Mouse (Mus musculus) granulocyte monocyte progenitor cell, adult 5-6 weeks (primary cell): ENCODE measurements around the gene Chp1. TPM values are rescaled to one million over a fixed set of nuclear protein-coding genes. Genes with fewer than 3 reads are reported as not detected.
A peak's percentile ranks its signal among the peaks of the same experiment; 100 is the strongest.
"Not testable (repeated sequence)": the region's sequence is repeated elsewhere in the genome, so short reads cannot be mapped to it uniquely, and the experiment has no call there.

Experiments
- ATAC-seq: replicated peaks from 2 replicates; pipeline ENCODE4 v1.8.0; 2016; ENCODE audit warnings: mild to moderate bottlenecking, moderate TSS enrichment, inconsistent platforms; ENCODE audit not compliant: poor library complexity, severe bottlenecking
- total RNA-seq, 2 experiments: library from RNA; stranded (forward) in 1 of 2; stranded (reverse) in 1 of 2; fragments of 200-712, 200-1000 nt in 1 of 2; fragments of >200 nt in 1 of 2; fragmentation: Nextera tagmentation in 1 of 2; gene quantifications; 2 replicates each; pipeline ENCODE4 v1.2.3; 2014 to 2017

The Chp1 gene
- total RNA-seq, 2 experiments from 2014 or later: 53.5 to 55.8 TPM

GRCm38 (mm10) chr2:119618199-119618982, 70.9 kb downstream of the Chp1 start, which contains the start of the genes Nusap1 and Oip5:
TSS of gene Nusap1 (plus strand) at chr2:119618298.
TSS of gene Oip5 (minus strand) at chr2:119618469.
- peak; percentile 99 for ATAC-seq

- not testable (repeated sequence) for ATAC-seq
Observed at GRCm38 (mm10) chr2:119619002-119619401, 71.5 kb downstream of the Chp1 start.

GRCm38 (mm10) chr2:119621302-119621701, 73.8 kb downstream of the Chp1 start:
- ATAC-seq: no peak

Other genes starting within 250 kb of the Chp1 start
- not detected in 2 replicates for gene Dll4, start 221.9 kb upstream of the Chp1 start, total RNA-seq (2014; fragmentation: Nextera tagmentation)
- not detected in 2 replicates for gene Dll4, start 221.9 kb upstream of the Chp1 start, total RNA-seq (2017)
- not detected in 2 replicates for gene Chac1, start 196.5 kb upstream of the Chp1 start, total RNA-seq (2014; fragmentation: Nextera tagmentation)
- gene Chac1, start 196.5 kb upstream of the Chp1 start, total RNA-seq (2017): not detected in 2 replicates
- gene Ino80, start 70.0 kb upstream of the Chp1 start, total RNA-seq (2014; fragmentation: Nextera tagmentation): 22.7 and 25.1 TPM in 2 replicates
- gene Ino80, start 70.0 kb upstream of the Chp1 start, total RNA-seq (2017): 25.3 and 28.0 TPM in 2 replicates
- gene Exd1, start 70 bp upstream of the Chp1 start, total RNA-seq (2014; fragmentation: Nextera tagmentation): 0.13 TPM in 1 of 2 replicates, not detected in the other
- gene Exd1, start 70 bp upstream of the Chp1 start, total RNA-seq (2017): 0.31 TPM in 1 of 2 replicates, not detected in the other
- gene Nusap1, start 70.6 kb downstream of the Chp1 start, total RNA-seq (2014; fragmentation: Nextera tagmentation): 11.5 and 17.2 TPM in 2 replicates
- gene Nusap1, start 70.6 kb downstream of the Chp1 start, total RNA-seq (2017): 95.4 and 98.2 TPM in 2 replicates
- gene Oip5, start 70.8 kb downstream of the Chp1 start, total RNA-seq (2014; fragmentation: Nextera tagmentation): 12.2 and 19.0 TPM in 2 replicates
- gene Oip5, start 70.8 kb downstream of the Chp1 start, total RNA-seq (2017): 17.7 and 19.9 TPM in 2 replicates
- gene Ndufaf1, start 115.1 kb downstream of the Chp1 start, total RNA-seq (2014; fragmentation: Nextera tagmentation): 30.0 and 30.7 TPM in 2 replicates
- gene Ndufaf1, start 115.1 kb downstream of the Chp1 start, total RNA-seq (2017): 22.1 and 23.6 TPM in 2 replicates
- 45.2 and 49.5 TPM in 2 replicates for gene Rtf1, start 127.4 kb downstream of the Chp1 start, total RNA-seq (2014; fragmentation: Nextera tagmentation)
- gene Rtf1, start 127.4 kb downstream of the Chp1 start, total RNA-seq (2017): 33.3 and 38.8 TPM in 2 replicates
- gene Itpka, start 194.6 kb downstream of the Chp1 start, total RNA-seq (2014; fragmentation: Nextera tagmentation): 0.47 TPM in 1 of 2 replicates, not detected in the other
- 0.57 TPM in 1 of 2 replicates, not detected in the other for gene Itpka, start 194.6 kb downstream of the Chp1 start, total RNA-seq (2017)
- gene Ltk, start 212.7 kb downstream of the Chp1 start, total RNA-seq (2014; fragmentation: Nextera tagmentation): not detected in 2 replicates
- not detected in 2 replicates for gene Ltk, start 212.7 kb downstream of the Chp1 start, total RNA-seq (2017)
- 15.8 and 16.1 TPM in 2 replicates for gene Rpap1, start 239.8 kb downstream of the Chp1 start, total RNA-seq (2014; fragmentation: Nextera tagmentation)
- 10.7 and 11.7 TPM in 2 replicates for gene Rpap1, start 239.8 kb downstream of the Chp1 start, total RNA-seq (2017)